Mouse (Mus musculus) ES-CJ7 (cell line): ENCODE measurements around the gene 4430402I18Rik.

Experiments
- DNase-seq: peaks from one replicate; pipeline ENCODE4 v3.0.0; 2011; ENCODE audit warnings: low read depth, low spot score

4430402I18Rik gene

GRCm38 (mm10) chr19:28968178-28968577 is 578 bp upstream of the 4430402I18Rik start:
- no peak for DNase-seq

GRCm38 (mm10) chr19:28964552-28964903 is 3.1 kb downstream of the 4430402I18Rik start:
- DNase-seq = no peak

GRCm38 (mm10) chr19:28963842-28964551 is 3.6 kb downstream of the 4430402I18Rik start, which contains the start of gene Plpp6:
Gene Plpp6, plus strand, starts transcription at chr19:28963953.
- DNase-seq = peak; percentile 87

- no peak for DNase-seq
Measured at GRCm38 (mm10) chr19:28963513-28963841, 4.1 kb downstream of the 4430402I18Rik start.

- DNase-seq = no peak
Measured at GRCm38 (mm10) chr19:28963113-28963512, 4.5 kb downstream of the 4430402I18Rik start.

GRCm38 (mm10) chr19:28951251-28951650 is 16.3 kb downstream of the 4430402I18Rik start:
- DNase-seq = no peak

- no peak for DNase-seq
Measured at GRCm38 (mm10) chr19:28947311-28947710, 20.3 kb downstream of the 4430402I18Rik start.

GRCm38 (mm10) chr19:28946782-28947181 is 20.8 kb downstream of the 4430402I18Rik start:
- no peak for DNase-seq

- no peak for DNase-seq
Measured at GRCm38 (mm10) chr19:28941271-28941670, 26.3 kb downstream of the 4430402I18Rik start.

GRCm38 (mm10) chr19:28940135-28940874 is 27.3 kb downstream of the 4430402I18Rik start:
- no peak for DNase-seq

GRCm38 (mm10) chr19:28934897-28935296 is 32.7 kb downstream of the 4430402I18Rik start:
- no peak for DNase-seq

- DNase-seq = no peak
Measured at GRCm38 (mm10) chr19:28929034-28929433, 38.6 kb downstream of the 4430402I18Rik start.

- no peak for DNase-seq
Measured at GRCm38 (mm10) chr19:28927396-28927795, 40.2 kb downstream of the 4430402I18Rik start.

- no peak for DNase-seq
Measured at GRCm38 (mm10) chr19:28926366-28926765, 41.2 kb downstream of the 4430402I18Rik start.

- DNase-seq = no peak
Measured at GRCm38 (mm10) chr19:28917839-28918238, 49.8 kb downstream of the 4430402I18Rik start.

GRCm38 (mm10) chr19:28916492-28916891 is 51.1 kb downstream of the 4430402I18Rik start:
- DNase-seq = no peak

- DNase-seq = no peak
Measured at GRCm38 (mm10) chr19:28915602-28916250, 51.9 kb downstream of the 4430402I18Rik start.

GRCm38 (mm10) chr19:28914598-28914997 is 53.0 kb downstream of the 4430402I18Rik start:
- DNase-seq = no peak

GRCm38 (mm10) chr19:28908693-28909092 is 58.9 kb downstream of the 4430402I18Rik start:
- DNase-seq = no peak

- no peak for DNase-seq
Measured at GRCm38 (mm10) chr19:28908186-28908585, 59.4 kb downstream of the 4430402I18Rik start.

- DNase-seq = no peak
Measured at GRCm38 (mm10) chr19:28903536-28904119, 64.0 kb downstream of the 4430402I18Rik start.

- DNase-seq = no peak
Measured at GRCm38 (mm10) chr19:28902806-28903205, 64.8 kb downstream of the 4430402I18Rik start.
